Mouse (Mus musculus): ENCODE data around the gene Dnm3.

DNA sequence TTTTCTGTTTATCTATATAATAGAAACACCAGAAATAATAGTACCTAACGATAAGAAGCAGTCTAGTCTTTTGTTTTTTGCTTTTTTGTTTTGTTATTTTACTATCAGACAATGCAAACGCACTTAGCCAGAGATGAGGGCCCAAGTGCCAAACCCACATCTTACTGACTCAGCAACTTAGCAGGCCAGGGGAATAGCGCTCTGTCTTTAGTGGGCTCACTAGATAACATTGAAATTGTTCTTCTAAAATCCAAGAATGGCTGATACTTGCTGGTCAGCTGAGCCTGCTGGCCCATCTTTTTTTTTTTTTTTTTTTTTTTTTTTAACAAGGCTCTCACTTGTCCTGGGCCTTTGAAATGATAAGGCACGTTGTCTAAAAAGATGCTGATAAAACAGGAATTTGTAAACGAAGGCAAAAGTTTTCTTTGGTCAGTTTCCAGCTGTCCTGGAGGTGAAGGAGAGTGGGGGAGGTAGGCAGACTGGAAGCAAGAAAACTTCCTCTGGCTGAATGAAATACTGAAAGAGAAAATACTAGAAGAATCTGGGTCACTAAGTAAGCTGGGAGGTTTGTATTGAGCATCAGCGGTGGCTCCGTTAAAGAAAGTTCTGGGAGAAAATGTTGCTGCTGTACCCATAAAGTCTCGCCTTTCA is 259.2 kb downstream of the Dnm3 start:
- no peak for TF ChIP-seq CTCF (conservative IDR thresholded peaks at IDR 0.05; ENCODE audit: insufficient read depth, insufficient read length, low read depth, low read length)
- TF ChIP-seq POLR2A (IDR thresholded peaks at IDR 0.05; ENCODE audit: low read depth, low read length) = no peak

All from kidney, adult 2 months (tissue).